Mouse (Mus musculus) c-Kit-positive CD71-negative TER-119-negative erythroid progenitor cells, embryonic 14.5 days (primary cell): ENCODE measurements around the gene Cdkl3.

Source experiments
- DNase-seq: peaks from one replicate; pipeline ENCODE4 v3.0.0-alpha.2; 2013; ENCODE audit warnings: low read depth

The Cdkl3 gene

GRCm38 (mm10) chr11:52003772-52004528 is at the start of gene Cdkl3:
Gene Cdkl3 (plus strand): TSS chr11:52004221.
- DNase-seq, result peak; percentile 92

- DNase-seq, result no peak
These were observed 47.9 kb upstream of the Cdkl3 start for GRCm38 (mm10) chr11:51956112-51956511.

- DNase-seq, result no peak
These were observed 46.3 kb upstream of the Cdkl3 start for GRCm38 (mm10) chr11:51957760-51958159.

- DNase-seq, result no peak
These were observed 44.5 kb upstream of the Cdkl3 start for GRCm38 (mm10) chr11:51959511-51959910.

- DNase-seq, result no peak
These were observed 44.0 kb upstream of the Cdkl3 start for GRCm38 (mm10) chr11:51960061-51960460.

GRCm38 (mm10) chr11:51960967-51961471 is 43.0 kb upstream of the Cdkl3 start:
- DNase-seq, result no peak

GRCm38 (mm10) chr11:51961761-51962160 is 42.3 kb upstream of the Cdkl3 start:
- DNase-seq, result no peak

GRCm38 (mm10) chr11:51962277-51962676 is 41.7 kb upstream of the Cdkl3 start:
- no peak for DNase-seq

- DNase-seq, result no peak
These were observed 37.4 kb upstream of the Cdkl3 start for GRCm38 (mm10) chr11:51966651-51967050.

- DNase-seq, result peak; percentile 96
These were observed 36.3 kb upstream of the Cdkl3 start, which contains the start of gene Cdkn2aipnl for GRCm38 (mm10) chr11:51967443-51968401. Gene Cdkn2aipnl (plus strand): TSS chr11:51967661.

- no peak for DNase-seq
These were observed 35.1 kb upstream of the Cdkl3 start for GRCm38 (mm10) chr11:51968896-51969295.

- DNase-seq, result no peak
These were observed 34.5 kb upstream of the Cdkl3 start for GRCm38 (mm10) chr11:51969511-51969910.

- DNase-seq, result no peak
These were observed 32.4 kb upstream of the Cdkl3 start for GRCm38 (mm10) chr11:51971644-51972043.

- no peak for DNase-seq
These were observed 4.3 kb upstream of the Cdkl3 start for GRCm38 (mm10) chr11:51999611-52000289.

- DNase-seq, result peak; percentile 92
These were observed 3.6 kb upstream of the Cdkl3 start, which contains the start of gene Ube2b for GRCm38 (mm10) chr11:52000290-52000962. Gene Ube2b (minus strand): TSS chr11:52000762.

- no peak for DNase-seq
These were observed 2.7 kb upstream of the Cdkl3 start for GRCm38 (mm10) chr11:52001341-52001740.

GRCm38 (mm10) chr11:52001861-52002260 is 2.2 kb upstream of the Cdkl3 start:
- no peak for DNase-seq

GRCm38 (mm10) chr11:52002842-52003504 is 1.0 kb upstream of the Cdkl3 start:
- no peak for DNase-seq

- DNase-seq, result no peak
These were observed 583 bp upstream of the Cdkl3 start for GRCm38 (mm10) chr11:52003505-52003771.

- DNase-seq, result no peak
These were observed 1.6 kb downstream of the Cdkl3 start for GRCm38 (mm10) chr11:52005586-52005985.

GRCm38 (mm10) chr11:52011011-52011410 is 7.0 kb downstream of the Cdkl3 start:
- no peak for DNase-seq
